20 mouse cellular contexts compared by ENCODE assay signal in the genomic region with DNA sequence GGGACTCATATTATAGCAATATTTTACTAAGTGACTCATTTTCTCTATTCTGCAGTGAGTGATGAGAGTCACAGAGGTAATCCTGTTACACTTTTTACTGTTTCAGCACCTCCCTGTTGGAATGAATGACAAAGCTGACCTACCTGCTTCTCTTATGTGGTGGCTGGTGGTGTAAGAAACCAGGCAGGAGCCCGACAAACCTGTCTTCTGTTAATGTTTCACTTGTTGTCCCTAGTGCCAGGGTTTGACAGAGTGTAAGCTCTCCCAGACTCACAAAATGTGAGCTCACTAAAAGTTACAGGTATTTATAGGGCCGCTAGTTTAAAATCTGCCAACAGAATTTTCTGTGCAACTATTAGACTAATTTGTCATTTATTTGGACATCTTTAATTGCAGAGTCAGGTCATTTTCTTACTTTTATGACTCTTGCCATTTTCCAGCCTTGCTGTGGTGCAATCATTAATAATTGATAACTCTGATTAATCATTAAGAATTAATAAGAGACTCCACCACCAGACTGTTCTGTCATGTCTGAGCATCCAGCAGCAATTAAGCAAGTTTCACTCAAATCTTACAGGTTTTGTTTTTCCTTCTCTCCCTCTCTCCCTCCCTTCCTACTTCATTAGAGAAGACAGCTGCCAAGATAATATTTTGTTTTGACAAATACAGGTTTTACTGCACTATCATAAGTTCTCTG.
DNase-seq lines count a peak whose midpoint lies in the region; ATAC-seq lines count a peak whose summit lies in the region.
"Had no signal": no experiment of that assay in that cellular context is flagged by ENCODE, and none has a peak within 500 bp of the region (broad histone marks: within the 10 kb centered on the region; RNA-seq: fewer than 3 reads in every experiment).

No protein-coding gene starts in this region.

- intact Hi-C loops in left cerebral cortex, postnatal 25 days (cut with DNase I): loop anchor here (10.0 kb wide), 1 partner anchor 268 kb away; no protein-coding TSS in a partner anchor

- no peaks in the 10 kb centered on the region for H3K4me1 ChIP-seq in embryonic facial prominence, embryonic 14.5 days (ENCODE audit: control insufficient read depth, insufficient read depth, low read length)
- no peaks in the 10 kb centered on the region for H3K4me1 ChIP-seq in embryonic facial prominence, embryonic 10.5 days
- H3K4me1 ChIP-seq: hindbrain, embryonic 15.5 days; limb, embryonic 13.5 days had no signal

- no peak overlapping the region for H3K4me3 ChIP-seq in embryonic facial prominence, embryonic 14.5 days (ENCODE audit: low read depth, low read length)
- no peak overlapping the region for H3K4me3 ChIP-seq in embryonic facial prominence, embryonic 10.5 days
- H3K4me3 ChIP-seq: heart, adult 2 months; hindbrain, embryonic 15.5 days; layer of hippocampus, adult 2 months; left cerebral cortex, adult 2 months; limb, embryonic 13.5 days; midbrain, embryonic 13.5 days; myocyte had no signal

- H3K9me3 ChIP-seq in embryonic facial prominence, embryonic 14.5 days (ENCODE audit: control insufficient read depth, low read length): no peaks in the 10 kb centered on the region
- H3K9me3 ChIP-seq in embryonic facial prominence, embryonic 10.5 days: no peaks in the 10 kb centered on the region
- H3K9me3 ChIP-seq: hindbrain, embryonic 15.5 days; limb, embryonic 13.5 days; midbrain, embryonic 13.5 days had no signal

- ATAC-seq in embryonic facial prominence, embryonic 14.5 days (ENCODE audit: low read depth): no peak
- ATAC-seq: midbrain, embryonic 13.5 days had no signal

- H3K27me3 ChIP-seq in embryonic facial prominence, embryonic 14.5 days (replicated peaks; ENCODE audit: control insufficient read depth, insufficient read depth, low read length): no peaks in the 10 kb centered on the region
- no peaks in the 10 kb centered on the region for H3K27me3 ChIP-seq in embryonic facial prominence, embryonic 10.5 days (replicated peaks; ENCODE audit: low read depth, poor library complexity, severe bottlenecking)
- H3K27me3 ChIP-seq: hindbrain, embryonic 15.5 days; limb, embryonic 13.5 days; midbrain, embryonic 13.5 days had no signal

- no peak overlapping the region for H3K4me2 ChIP-seq in embryonic facial prominence, embryonic 14.5 days (ENCODE audit: low read depth, low read length)
- H3K4me2 ChIP-seq: hindbrain, embryonic 15.5 days; limb, embryonic 13.5 days; midbrain, embryonic 13.5 days had no signal

- H3K9ac ChIP-seq in embryonic facial prominence, embryonic 14.5 days (ENCODE audit: low read depth, low read length): no peak overlapping the region
- H3K9ac ChIP-seq: hindbrain, embryonic 15.5 days; limb, embryonic 13.5 days; midbrain, embryonic 13.5 days had no signal

- DNase-seq in embryonic facial prominence, embryonic 14.5 days (ENCODE audit: low spot score): peak; percentile 22
- DNase-seq in embryonic facial prominence, embryonic 10.5 days (ENCODE audit: low spot score): no peak
- peak; percentile 64 for DNase-seq in urinary bladder, postnatal 14 days (ENCODE audit: low spot score)
- DNase-seq in urinary bladder, adult 2 months (ENCODE audit: low spot score): no peak
- DNase-seq in kidney, postnatal 14 days: peak; percentile 83
- DNase-seq in cerebellum, adult 8-10 months: no peak
- no peak for DNase-seq in cerebellum, postnatal 36 days
- no peak for DNase-seq in left cerebral cortex, postnatal 25 days (ENCODE audit: low spot score in 2 of 2)
- DNase-seq: adrenal gland, postnatal 14 days; cerebellum, adult 9-10 months; heart, adult 2 months; spleen, adult 18-20 months; thymus, postnatal 4 days had no signal

- peaks cover 14% of the 10 kb centered on the region for H3K36me3 ChIP-seq in embryonic facial prominence, embryonic 14.5 days (ENCODE audit: control insufficient read depth, insufficient read depth, low read length)
- H3K36me3 ChIP-seq in embryonic facial prominence, embryonic 10.5 days (replicated peaks): peaks cover 32% of the 10 kb centered on the region

- H3K27ac ChIP-seq in embryonic facial prominence, embryonic 14.5 days (replicated peaks; ENCODE audit: low read depth, low read length): no peak overlapping the region
- no peak overlapping the region for H3K27ac ChIP-seq in embryonic facial prominence, embryonic 10.5 days (replicated peaks)
- H3K27ac ChIP-seq: heart, adult 2 months; hindbrain, embryonic 15.5 days; layer of hippocampus, adult 2 months; left cerebral cortex, adult 2 months; limb, embryonic 13.5 days; macrophage; midbrain, embryonic 13.5 days had no signal

- WGBS in embryonic facial prominence, embryonic 14.5 days: 74% methylated on average over 2 of the region's 2 CpGs
- 90% methylated on average over 2 of the region's 2 CpGs for WGBS in embryonic facial prominence, embryonic 10.5 days

Comparison
In these comparisons a context has a peak if more than half of its experiments do, and no peak if none do; other contexts are left out.
1. DNase-seq: peak in embryonic facial prominence, embryonic 14.5 days (single experiment), urinary bladder, postnatal 14 days (single experiment) and kidney, postnatal 14 days (single experiment); none in embryonic facial prominence, embryonic 10.5 days (single experiment), urinary bladder, adult 2 months (single experiment), cerebellum, adult 8-10 months (single experiment), cerebellum, postnatal 36 days (0 of 2) and left cerebral cortex, postnatal 25 days (0 of 2).